Mouse (Mus musculus) liver (tissue): ENCODE results near the gene Ap1m2.
A peak's percentile ranks its signal among the peaks of the same experiment; 100 is the strongest.
"Not testable (repeated sequence)": the region's sequence is repeated elsewhere in the genome, so short reads cannot be mapped to it uniquely, and the experiment has no call there.

Experiments used
- DNase-seq: peaks from one replicate; pipeline ENCODE4 v3.0.0-alpha.2; 2020; ENCODE audit warnings: mixed read lengths

Gene Ap1m2

DNA sequence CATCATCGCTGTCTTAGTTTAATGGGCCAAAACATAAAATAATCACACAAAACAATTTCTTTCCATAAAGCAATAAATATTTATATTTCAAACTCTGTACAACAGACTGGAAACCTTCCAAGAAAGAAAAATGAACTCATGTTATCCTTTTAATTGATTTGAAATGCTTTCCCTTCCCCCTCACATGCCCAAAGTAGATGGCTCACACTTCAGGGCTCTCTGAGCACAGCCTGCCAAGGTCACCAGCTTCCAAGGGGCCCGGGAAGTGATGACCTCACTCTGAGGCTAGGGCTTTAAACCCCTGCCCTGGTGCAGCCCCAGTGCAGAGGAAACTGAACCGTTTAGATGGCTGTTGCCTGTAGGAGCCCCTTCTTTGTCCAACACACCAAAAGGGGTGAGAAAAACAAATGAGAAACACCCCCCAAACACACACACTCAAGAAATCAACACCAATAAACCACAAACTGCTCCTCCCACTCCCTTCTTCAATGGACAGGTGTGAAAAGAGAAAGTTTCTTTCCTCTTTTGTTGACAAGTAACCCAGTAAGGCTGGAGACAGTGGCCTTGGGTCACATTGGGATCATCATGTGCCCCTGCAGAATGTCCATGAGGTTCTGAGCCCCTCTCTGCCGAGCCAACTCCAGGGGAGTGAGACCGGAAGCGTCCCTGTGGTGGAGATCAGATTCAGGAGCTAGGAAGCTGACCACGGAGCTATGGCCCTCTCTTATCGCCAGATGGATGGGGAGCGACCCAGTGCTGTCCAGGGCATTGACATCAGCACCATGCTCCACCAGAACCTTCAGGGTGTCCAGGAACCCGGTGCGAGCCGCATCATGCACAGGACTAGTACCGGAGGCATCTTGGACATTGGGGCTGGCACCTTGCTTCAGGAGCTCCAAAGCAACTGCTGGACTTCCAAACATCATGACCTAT lies 23.5 kb downstream of the Ap1m2 start:
- DNase-seq = peak; percentile 53

DNA sequence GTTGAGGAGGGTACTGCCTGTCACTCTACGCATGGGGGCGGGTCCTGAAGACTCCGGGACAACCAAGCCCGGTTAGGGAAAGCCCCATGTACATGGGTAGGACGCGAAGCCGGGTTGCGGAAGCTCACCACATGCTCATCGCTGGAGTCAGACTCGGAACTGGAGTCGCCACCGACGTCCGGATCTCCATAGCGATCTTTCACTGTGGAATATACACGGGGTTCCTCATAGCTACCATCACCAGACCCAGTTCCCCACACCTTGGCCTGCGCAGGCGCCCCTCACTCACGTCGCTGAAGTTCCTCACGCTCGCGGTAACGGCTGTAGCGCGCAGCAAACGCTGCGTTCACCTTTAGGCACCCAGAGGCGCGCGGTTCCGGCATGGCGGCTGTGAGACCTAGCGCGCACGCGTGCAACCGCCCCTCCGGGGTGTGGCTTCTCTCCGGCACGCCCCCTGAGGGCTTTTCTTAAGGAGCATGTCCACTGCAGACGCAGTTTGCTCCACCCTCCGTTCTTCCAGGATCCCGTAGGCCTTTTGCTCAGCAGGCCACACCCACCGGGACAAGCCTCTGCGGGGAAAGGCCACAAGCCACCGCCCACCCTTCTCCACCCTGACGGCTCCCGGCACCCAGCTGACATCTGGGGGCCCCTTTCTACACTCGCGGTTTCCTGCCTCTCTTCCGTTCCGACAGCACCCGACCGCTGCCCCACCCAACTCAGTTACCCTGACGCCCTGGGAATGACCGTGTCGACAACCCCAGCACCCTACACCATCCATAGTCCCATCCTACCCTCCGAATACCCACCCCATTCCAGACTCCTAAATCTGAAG lies 24.4 kb downstream of the Ap1m2 start, which contains the start of gene Kri1:
Gene Kri1, minus strand, starts transcription at position 399 of the 832 bp plus-strand sequence.
- peak; percentile 100 for DNase-seq

DNA sequence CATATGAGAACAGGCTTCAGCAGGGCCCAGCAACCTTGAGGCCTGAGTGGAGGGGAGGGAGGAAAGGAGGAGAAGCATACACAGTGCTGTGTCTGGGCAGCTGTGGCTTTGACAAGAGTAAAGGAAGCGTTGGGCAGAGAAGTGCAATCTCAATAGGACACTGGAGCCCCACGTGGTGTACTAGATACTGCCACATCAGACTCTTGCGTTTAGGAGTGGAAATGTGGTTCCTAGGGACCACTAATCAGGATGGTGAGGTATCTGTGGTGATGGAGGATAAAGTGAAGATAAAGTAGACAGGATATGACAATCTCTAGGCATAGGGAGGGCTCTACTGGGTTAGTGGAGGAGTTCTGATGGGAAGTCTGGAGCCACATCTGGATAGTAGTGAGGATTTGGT lies 25.4 kb downstream of the Ap1m2 start:
- no peak for DNase-seq

DNA sequence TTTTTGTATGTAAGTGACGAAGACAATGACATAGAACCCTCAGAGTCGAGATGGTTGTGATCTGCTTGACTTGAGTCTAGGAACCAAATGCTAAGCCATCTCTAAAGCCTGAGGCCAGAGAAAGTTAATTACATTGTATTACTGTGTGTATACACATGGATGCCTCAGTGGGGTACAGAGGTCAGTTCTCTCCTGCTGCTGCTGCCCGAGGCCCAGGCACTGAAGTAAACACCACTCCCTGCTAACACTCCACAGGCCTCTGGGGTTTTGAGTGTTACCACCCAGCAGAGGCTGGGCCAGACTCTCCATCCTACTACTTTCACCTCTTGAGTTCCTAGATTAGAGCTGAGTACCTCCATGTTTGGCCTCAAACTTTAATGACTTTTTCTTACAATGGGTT lies 28.1 kb downstream of the Ap1m2 start:
- peak; percentile 27 for DNase-seq

DNA sequence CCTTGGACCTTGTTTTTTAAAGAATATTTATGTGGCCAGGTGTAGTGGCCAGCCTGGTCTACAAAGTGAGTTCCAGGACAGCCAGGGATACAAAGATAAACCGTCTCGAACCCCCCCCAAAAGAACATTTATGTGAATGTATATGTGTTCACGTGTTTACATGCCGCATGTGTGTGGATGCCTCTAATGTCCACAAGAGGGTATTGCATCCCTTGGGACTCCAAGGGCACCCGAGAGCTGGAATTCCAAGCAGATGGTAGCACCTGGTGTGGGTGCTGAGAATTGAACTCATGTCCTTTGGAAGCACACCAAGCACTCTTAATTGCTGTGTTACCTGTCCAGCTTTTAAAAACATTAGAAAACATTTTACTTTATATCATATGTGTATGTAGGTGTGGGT lies 28.5 kb downstream of the Ap1m2 start:
- DNase-seq = no peak

DNA sequence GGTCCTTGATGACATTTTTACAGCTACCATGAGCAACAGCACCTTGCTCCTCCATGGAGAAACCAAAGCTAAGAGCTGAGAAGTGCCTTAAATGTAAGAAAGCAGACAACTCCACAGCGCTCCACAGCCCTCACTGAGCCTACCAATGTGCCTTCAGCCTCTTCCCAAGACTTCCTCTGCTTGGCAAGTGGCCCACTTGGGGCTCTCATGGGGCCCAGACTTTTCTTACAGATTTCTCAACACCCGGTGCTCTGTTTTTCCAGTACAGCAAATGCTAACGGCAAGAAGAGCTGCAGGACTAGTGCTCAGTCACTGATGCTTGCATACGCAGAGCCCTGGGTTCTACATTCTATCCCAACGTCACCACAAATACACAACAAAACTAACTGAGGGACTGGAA lies 34.4 kb downstream of the Ap1m2 start:
- DNase-seq = no peak

DNA sequence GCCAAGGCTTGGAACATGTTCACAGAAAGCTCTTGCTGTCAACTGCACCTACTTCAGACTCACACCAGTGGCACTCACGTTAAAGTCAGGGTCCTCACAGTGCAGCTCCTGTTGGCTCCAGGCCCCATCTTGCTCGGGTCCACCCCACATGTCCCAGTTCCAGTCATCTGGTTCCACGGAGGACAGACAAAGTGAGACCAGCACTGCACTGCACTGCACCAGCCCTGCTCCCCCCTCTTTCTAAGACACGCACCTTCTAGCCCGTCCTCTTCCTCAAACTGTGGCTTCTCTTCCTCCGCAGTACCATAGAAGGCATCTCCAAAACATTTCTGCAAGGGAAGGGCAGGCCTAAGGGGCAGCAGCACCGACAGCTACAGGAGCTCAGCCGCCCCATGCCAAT lies 35.8 kb downstream of the Ap1m2 start:
- no peak for DNase-seq

DNA sequence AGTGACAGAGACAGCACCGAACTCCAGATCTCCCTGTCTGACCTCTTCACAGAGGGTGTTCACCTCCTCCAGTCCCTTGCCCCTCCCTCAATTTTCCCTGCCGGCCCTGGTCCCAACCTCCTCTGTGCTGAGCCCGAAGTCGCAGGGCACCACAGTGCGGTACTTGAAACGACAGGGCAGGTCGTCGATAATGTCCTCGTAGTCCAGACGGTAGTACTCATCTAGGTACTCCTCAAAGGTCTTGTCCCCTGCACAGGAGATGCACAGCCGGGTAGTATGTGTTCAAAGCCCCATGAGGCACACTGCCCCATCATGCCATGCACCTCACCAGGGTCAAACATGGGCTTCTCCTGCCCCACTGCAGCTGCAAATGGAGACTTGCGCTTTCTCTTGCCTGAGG lies 36.4 kb downstream of the Ap1m2 start:
- no peak for DNase-seq

DNA sequence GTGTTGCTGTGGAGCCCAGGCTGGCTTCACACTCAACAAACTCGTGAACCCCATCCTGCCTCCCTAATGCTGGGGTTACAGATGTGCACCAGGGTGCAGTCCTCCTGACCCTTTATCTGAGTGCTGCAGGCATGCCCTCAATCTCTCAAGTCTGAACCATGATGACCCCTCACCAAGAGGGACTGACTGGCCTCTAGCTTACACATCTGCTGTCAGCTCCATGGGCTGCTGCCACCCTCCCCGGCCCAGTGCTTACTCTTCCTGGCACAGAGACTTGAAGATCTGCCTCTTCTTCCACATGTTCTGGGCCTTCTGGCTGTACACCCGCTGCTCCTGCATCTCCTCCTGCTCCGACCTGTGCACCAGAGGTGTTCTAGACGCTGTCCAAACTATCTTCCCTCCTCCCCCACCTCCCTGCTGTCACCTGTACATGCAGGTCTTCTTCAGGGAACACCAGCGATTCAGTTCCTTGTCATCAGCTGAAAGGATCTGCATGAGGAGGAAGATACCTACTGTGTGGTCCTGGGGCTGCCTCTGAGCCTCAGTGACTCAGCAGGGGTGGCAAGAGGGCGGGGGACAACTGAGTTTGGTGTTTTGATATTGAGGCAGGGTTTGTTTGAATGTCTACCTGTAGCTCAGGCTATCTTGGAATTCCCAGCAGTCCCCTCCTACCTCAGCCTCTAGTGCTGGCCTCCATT lies 37.0 kb downstream of the Ap1m2 start:
- DNase-seq = peak; percentile 38

DNA sequence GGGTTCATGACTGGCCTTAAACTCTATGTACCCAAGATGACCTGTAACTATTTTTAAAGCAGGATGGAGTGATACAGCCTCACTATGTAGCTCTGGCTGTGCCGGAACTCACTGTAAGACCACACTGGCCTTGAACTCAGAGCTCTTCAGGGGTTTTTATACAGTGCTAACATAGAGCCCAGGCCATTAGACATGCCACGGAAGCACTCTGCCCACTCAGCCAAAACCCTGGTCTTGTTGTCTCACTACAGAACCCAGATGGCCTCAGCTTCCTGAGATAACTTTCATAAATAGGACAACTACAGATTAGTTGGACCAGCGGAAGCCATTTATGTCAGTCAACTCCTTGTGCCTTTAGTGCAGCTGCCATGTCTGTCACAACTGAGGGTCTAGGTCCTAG lies 37.8 kb downstream of the Ap1m2 start:
- no peak for DNase-seq

DNA sequence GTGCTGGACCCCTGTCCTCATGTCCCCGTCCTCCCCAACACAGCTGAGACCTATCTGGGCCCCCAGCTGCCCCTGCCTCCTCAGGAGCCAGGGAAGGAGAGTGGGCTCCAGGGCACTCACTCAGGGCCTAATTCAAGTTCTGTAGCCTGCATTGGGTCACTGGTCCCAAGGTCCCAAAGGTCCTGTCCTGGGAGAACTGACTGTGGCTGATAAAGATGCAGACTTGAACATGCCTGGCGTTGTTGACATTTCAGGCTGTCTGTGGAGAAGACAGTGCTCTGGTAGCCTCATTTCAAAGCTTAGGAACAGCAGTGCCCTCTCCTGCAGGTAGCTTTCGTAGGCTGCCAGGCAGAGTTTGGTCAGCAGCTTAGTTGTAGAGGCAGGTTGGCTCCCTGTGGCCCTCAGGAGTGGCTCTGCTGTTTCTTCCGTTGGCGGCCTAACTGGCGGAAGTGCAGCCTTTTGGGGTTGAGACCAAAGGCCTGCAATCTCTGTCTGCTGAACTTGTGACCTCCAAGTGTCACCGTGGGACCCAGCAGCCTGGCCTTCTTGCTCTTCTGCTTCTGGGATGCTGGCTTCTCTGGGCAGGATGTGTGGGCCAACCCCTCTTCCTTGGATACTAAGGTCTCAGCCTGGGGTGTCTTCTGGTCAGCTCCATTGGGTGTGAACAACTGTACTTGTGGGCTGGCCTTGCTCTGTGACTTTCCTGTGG lies 38.5 kb downstream of the Ap1m2 start:
- DNase-seq = no peak

DNA sequence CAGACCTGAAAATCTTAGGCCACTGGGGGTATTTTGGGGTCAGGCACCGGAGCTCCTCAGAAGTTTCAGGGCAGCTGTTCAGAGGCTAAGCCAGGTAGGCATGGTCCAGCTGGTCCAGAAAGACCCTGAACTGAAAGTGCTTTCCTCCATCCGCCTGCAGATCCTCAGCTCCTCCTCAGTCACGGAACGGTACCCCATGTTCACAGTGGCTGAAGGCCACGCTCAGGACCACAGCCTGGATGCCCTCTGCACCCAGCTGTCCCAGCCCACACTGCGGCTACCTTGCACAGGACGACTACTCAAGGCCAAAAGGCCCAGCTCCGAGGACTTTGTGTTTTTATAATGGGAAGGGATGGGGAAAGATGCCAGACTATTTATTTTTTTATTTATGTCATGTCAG lies 39.0 kb downstream of the Ap1m2 start:
- DNase-seq = no peak

DNA sequence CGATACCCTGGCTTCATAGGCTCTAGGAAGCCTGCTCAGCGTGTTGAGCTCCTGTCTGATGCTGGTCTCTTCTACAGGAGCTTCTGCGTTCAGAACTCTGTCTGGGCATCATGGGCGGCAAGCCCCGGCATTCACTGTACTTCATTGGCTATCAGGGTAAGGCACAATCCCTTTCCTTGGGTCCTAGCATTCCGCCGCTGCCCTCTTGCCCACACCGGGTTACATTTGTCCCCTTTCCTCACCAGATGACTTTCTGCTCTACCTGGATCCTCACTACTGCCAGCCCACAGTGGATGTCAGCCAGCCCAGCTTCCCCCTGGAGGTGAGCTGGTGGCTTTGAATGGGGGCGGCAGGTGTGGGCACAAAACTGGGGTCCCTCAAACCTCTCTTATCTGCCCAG lies 39.7 kb downstream of the Ap1m2 start:
- no peak for DNase-seq

DNA sequence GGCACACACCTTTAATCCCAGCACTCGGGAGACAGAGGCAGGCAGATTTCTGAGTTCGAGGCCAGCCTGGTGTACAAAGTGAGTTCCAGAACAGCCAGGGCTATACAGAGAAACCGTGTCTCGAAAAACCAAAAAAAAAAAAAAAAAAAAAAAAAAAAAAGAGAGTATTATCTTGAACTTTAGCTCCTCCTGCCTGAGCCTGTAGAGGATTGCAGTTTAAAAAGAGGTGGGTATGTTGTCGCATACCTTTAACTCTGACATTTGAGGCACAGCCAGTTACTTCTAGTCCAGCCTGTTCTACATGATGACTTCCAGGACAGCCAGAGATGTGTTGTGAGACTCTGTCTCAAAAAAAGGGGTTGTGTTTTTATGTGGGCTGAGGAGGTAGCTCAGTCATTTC lies 42.5 kb downstream of the Ap1m2 start:
- not testable (repeated sequence) for DNase-seq

DNA sequence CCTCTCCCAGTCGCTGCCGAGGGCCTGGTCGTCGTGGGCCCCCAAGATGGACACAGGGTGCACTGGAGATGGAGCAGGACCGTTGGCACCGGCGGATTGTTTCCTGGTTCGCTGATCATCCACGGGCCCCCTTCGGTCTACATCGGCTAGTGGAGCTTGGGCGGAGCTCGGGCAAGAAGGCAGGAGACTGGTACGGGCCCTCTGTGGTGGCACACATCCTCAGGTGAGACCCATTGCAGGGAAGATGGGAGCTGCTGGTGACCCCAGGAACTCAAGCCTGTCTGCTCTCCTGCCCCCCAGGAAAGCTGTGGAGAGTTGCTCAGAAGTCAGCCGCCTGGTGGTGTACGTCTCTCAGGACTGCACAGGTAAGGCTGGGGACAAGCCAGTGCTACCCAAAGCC lies 43.8 kb downstream of the Ap1m2 start:
- DNase-seq = no peak

DNA sequence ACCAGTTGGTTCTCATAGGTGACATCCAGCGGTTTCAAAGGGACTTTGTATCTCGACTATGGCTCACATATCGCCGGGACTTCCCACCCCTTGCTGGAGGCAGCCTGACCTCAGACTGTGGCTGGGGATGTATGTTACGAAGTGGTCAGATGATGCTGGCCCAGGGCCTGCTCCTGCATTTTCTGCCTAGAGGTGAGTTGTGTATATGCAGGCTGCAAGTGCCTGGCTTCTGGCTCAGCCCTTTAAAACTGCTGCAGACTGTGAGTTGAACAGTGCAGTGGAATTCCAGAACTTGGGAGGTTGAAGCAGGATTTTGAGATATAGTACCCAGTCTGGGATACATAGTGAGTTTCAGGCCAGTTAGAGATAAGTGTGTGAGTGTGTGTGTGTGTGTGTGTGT lies 45.2 kb downstream of the Ap1m2 start:
- DNase-seq = no peak

DNA sequence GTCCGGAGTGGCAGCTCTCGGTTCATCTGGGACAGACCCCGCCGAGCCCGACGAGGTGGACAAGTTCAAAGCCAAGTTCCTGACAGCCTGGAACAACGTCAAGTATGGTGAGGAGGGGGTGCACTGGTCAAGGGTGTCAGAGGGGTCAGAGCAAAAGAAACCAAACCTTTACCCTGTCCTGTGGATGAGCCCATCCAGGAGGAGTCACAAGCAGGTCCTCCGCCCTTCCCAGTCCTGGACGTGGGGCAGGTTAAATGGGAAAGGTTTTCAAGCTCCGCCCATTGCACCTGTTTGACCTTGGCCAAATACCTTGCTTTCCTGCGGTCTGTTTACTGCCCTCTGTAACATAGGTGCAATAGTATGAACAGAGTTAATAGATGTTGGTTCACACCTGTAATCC lies 46.5 kb downstream of the Ap1m2 start:
- peak; percentile 72 for DNase-seq

DNA sequence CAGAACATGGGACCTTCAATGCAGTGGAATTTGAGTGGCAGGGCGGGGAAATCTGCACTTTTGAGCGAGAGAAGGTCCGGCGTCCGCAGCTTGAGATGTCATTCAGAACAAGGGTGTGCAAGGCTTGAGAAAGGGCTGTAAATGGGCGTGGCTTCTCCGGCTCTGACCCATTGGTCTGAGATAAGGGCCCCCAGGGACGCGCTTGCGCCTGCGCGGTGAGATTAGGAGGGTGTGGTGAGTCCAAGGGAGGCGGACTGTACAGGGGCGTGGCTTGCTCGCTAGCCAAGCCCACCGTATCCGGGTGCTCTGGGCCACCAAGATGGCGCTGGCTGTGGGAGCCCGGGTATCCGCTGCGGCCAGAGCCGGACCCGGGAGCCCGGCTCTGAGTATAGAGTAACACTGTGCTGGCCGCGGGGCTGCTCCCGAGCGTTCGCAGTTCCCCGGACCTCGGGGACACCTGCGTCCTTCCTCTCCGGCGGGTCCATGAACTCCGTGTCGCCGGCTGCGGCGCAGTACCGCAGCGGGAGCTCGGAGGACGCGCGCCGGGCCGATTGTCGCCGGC lies 47.1 kb downstream of the Ap1m2 start, which contains the start of gene Atg4d:
Gene Atg4d, plus strand, starts transcription at position 294 of the 562 bp plus-strand sequence.
- DNase-seq = peak; percentile 100

DNA sequence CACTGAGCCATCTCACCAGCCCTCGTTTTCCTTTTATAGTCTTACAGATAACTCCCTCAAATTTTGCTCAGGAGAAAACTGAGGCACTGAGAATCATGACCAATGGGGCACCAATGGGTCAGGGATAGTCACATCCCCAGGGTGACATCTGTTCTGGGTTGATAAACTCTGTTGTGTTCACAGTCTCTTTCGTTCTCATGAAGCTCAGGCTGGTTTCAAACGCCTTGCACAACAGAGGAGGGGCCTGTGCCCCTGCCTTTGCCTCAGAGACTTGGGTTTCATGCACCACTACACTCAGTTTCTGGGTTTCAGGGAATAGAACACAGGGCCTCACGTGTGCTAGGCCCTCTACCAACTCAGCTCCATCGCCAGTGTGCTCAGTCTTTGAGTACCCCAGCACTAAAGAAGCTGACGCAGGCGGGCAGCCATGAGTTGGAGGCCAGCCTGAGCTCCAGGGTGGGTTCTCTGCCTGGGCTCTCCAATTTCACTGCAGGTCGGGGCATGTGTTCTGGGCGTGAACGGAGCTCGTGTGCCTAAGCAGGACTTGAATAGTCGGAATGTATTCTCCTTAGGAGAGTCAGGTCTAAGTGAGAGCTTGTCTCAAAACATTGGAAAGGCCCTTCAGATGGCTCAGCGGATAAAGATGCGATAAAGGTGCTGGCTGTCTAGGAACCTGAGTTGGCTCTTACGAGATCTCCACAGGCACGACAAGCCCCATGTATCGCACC lies 47.7 kb downstream of the Ap1m2 start:
- peak; percentile 70 for DNase-seq

DNA sequence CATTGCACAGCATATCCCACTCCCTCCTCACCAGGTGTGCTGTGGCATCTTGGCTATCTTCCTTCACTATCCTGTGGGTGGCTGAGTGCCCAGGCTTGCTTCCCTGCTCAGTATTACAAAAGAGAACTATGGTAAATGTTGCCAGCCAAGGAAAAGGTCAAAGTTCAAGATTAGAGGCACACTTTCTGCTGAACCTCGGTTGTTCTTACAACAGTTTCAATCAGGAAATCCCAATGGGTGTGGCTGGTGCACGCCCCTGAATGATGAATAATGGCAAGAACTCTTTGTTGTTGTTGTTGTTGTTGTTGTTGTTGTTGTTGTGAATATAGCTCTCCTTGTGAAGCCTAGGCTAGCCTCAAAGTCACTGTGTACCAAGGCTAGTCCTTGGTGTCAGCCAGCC lies 50.3 kb downstream of the Ap1m2 start:
- DNase-seq = no peak

DNA sequence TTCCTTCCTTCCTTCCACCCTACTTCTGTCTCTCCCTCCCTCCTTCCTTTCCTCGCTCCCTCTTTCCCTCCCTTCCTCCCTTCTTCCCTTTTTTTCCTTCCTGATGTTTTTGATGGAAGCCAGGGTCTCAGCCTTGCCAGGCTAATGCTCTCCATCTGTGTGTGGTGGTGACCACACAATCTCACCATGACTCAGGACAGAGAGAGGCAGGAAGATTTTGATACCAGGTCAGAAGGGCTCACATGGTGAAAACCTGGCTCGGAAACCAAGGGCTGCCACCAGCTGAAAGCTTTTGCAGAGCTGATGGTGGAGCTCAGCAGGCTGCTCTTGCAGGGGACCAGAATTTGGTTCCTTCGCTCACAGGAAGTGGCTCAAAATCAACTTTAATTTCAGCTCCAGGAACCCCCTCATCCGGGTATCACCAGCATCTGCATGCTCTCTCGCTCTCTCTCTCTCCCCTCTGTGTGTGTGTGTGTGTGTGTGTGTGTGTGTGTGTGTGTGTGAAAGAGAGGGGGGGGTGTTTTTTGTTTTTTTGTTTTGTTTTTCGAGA lies 51.6 kb downstream of the Ap1m2 start:
- DNase-seq = no peak
